Mouse (Mus musculus): ENCODE measurements around the gene Cstl1. TPM values are rescaled to one million over a fixed set of nuclear protein-coding genes. Genes with fewer than 3 reads are reported as not detected.
A peak's percentile ranks its signal among the peaks of the same experiment; 100 is the strongest.

Gene Cstl1
- under 1 TPM; 0.69 to 0.83 TPM for total RNA-seq (2021)
- long read RNA-seq, experiment 1, result 0 reads
- long read RNA-seq, experiment 2, result 0 reads

DNA sequence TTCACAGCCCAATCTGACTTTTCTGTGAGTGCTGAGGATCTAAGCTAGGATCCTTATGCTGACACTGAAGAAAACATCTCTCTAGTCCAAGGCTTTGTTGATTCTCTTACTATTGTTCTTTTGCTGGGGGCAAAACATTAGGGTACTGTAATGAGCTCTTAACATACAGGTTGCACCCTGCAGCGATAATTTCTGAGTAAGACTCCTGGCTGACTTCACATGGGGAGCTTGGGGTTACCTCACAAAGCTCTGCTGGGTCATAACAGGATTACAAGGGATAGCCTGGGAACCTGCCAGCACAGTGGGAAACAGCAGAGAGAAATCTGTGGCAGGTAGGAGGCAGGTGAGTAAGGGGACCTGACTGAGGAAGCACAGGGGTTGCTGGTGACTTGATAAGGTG, at the start of gene Cstl1:
TSS of gene Cstl1 (plus strand) at position 301 of the 400 bp plus-strand sequence.
- DNase-seq (ENCODE audit: low spot score in 2 of 2), result no peak
- no peak within 1 kb of the TSS for H3K4me3 ChIP-seq
- no peak for TF ChIP-seq CTCF (conservative IDR thresholded peaks at IDR 0.05)
- no peak within 1 kb of the TSS for H3K27ac ChIP-seq

DNA sequence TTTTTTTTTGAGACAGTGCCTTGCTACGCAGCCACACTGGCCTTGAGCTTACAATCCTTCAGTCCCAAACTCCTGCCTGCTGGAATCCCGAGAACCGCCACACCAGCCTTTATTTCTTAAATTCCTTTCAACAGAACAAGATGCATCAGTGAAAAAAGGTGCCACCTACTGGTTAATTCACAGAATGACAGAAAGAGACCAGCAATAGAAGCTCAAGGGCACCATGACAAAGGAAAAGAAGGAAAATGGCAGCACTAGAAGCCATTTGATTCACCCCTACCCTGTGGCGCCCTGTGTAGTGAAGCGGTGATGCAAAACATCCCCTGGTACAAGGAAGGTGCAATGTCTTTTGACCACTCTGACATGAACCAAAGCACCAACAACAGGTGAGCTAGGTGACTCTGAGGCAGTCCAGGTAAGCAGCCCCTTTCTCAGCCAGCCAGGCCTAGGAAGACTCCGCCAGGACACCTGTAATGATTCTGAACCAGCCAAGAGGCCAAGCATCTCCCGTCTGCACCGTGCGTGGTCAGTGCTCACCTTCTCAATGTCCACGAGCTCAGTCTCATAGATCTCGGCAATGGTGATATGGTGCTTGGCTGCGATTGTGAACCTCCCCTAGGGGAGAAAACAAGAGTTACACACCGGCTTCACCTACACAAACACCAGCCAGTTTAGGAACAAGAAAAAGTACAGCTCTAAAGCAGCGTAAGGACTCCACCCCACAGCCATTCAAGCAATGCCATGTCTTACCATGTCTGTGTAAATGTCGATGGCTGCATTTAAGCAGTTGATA, 43.6 kb upstream of the Cstl1 start:
- H3K4me3 ChIP-seq, result no peak overlapping the region
- H3K27ac ChIP-seq, result no peak overlapping the region
- DNase-seq (ENCODE audit: low spot score in 2 of 2), result peak; percentile 27 to 43
- peak; percentile 78 for TF ChIP-seq CTCF (conservative IDR thresholded peaks at IDR 0.05)

DNA sequence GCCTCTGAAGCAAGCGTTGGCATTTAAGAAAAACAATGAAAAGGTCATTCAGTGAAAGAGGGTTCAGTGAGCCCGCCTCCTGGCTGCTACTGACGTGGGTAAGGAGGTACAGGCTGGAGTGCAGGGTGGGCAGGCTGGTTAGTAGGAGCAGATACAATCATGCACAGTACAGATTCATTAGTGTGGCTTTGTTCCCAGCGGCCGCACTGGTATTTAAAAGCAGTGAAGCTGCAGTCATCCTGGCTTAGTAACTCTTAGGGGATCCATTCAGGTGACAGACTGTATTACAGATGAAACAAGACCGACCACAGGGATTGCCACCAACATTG, 43.0 kb upstream of the Cstl1 start:
- no peak for DNase-seq (ENCODE audit: low spot score in 2 of 2)
- no peak for TF ChIP-seq CTCF (conservative IDR thresholded peaks at IDR 0.05)
- no peak overlapping the region for H3K4me3 ChIP-seq
- H3K27ac ChIP-seq, result no peak overlapping the region

DNA sequence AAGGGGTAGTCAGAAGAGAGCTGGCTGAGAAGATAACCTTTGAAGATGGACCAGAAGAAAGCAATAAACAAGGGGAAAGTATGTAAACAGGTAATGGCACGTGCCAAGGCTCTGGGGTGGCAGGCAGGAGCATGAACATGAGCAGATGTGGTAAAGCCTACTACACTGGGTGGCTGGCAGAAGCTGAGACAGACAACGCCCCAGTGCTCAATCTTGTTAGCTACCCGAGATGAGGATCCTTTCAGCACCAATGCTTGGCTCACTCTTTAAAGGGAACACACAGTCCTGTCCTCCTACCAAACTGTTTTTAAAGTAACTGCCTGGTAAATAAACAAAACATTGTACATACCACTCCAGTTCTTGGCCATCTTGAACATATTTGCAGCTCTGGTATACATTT, 37.8 kb upstream of the Cstl1 start:
- no peak for DNase-seq (ENCODE audit: low spot score in 2 of 2)
- no peak for TF ChIP-seq CTCF (conservative IDR thresholded peaks at IDR 0.05)
- no peak overlapping the region for H3K4me3 ChIP-seq
- H3K27ac ChIP-seq, result no peak overlapping the region

DNA sequence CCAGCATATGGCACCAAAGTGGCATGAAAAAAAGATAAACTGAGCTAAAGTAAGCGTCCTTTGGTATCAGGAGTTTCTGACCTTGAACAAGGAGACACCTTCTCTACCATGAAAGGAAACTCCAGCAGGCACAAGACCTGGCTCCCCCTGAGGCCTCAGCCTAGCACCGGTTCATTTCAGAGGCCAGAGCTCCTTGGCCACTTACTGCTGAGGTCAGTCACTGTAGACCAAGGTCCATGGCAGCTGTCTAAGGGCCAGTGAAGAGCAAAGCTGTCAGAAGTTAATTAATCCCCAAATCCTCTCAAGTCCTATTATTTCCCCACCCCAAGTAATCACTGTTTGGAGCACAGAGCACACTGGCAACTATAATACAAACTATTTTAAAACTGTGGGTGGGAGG, 33.1 kb upstream of the Cstl1 start:
- no peak for DNase-seq (ENCODE audit: low spot score in 2 of 2)

DNA sequence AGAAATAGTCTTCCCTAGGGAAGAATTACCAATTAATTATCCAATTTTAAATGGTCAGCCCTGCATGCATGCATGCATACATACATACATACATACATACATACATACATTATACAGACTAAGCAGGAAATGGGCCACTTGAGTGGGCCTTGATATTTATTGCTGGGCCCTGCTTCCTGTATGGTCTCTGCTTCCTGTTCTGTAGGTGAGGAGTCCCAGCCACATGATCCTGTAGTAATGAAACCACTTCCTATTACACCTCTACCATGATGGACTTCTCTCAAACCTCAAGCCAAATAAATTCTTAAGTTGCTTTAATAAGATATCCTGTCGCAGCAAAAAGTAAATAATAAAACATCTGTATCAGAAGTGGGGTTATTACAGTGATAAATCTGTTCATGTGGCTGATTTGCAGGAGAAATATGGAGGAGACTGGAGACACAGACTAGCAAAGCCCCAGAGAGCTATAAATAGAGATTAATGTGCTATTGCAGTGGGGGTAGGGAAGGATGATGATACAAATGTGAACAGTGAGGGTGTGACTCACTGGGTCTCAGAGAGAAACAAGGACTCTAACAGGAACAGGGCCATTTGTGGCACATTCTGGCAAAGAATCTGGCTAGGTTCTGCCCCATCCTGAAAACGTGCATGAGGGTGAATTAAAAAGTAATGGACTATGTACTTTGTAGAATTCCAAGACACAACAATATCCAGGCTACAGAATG, 30.7 kb upstream of the Cstl1 start:
- no peak for TF ChIP-seq CTCF (conservative IDR thresholded peaks at IDR 0.05)
- no peak overlapping the region for H3K27ac ChIP-seq
- no peak for DNase-seq (ENCODE audit: low spot score in 2 of 2)
- no peak overlapping the region for H3K4me3 ChIP-seq

More for the DNA sequence above, 33.1 kb upstream of the Cstl1 start:
- Histone ChIP-seq H3K27ac (peak overlapping the region; percentile 32; the same call in 1 of the 2 replicates), H3K4me3 (no peak overlapping the region)
- no peak for TF ChIP-seq CTCF (conservative IDR thresholded peaks at IDR 0.05)

DNA sequence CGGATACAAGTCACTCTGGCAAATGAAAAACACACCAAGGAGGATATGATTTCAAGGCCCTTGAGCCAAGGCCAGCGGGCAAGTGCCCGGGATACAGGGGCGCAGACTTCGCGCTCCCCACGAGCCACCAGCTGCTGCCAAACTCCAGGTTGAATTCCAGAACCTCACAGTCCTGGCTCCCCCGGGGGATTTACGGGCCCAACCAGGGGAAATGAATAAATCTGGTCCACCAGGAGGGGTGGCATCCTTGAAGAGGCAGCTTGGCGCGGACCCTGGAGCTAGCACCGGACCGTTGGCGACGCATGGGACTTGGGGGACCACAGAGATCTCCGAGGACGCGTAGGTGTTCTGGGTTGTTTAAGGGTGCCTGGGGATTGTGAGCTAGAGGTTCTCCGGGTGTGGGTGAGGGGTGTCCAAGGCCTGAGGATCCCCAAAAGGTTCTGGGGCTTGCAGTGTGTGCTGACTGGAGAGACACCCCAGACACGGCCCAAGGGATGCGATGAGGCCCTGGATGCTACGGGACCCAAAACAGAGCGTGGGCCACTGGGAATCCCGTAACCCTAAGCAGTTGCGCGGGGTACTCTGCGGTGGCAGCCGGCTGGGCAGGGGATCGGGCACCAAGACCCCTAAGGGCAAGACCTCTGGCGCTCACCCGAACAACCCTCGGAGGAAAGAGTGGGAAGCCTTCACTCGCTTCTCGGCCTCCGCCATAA, 18.4 kb upstream of the Cstl1 start:
- no peak for DNase-seq (ENCODE audit: low spot score in 2 of 2)
- peak overlapping the region; percentile 95 for H3K27ac ChIP-seq
- H3K4me3 ChIP-seq, result peak overlapping the region; percentile 90
- TF ChIP-seq CTCF (conservative IDR thresholded peaks at IDR 0.05), result no peak

DNA sequence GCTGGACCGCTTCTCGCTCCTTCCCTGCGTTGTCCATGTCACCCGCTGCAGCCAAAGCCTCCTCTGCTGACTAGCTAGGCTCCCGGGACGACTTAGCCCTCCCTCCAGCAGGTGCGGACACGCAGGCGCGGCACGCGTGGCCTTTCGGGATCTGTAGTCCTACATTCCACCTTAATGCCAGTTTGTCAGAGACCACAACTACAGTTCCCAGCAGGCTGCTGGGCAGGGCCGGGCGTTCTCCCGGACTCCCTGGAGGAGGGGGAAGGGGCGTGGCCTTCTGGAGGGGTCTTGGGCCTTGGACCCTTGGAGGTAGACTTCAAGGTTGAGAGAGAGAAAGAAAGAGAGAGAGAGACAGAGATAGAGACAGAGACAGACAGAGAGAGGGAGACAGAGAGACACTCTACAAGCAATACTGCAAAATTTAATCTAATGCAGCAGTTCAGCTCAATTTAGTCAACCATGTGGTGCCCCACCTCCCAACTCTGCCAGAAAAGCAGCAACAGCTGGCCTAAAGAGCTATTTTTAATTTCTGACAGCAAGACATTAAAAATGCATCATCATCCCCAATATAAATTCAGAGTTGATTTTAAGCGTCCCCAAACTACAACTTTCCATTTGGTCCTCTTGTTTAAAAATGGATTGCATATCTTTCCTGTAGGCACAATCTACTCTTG, 17.7 kb upstream of the Cstl1 start, which contains the start of gene Napb:
TSS of gene Napb (minus strand) at position 141 of the 674 bp plus-strand sequence.
- Histone ChIP-seq H3K27ac (peak within 1 kb of the TSS; percentile 95), H3K4me3 (peak within 1 kb of the TSS; percentile 90)
- TF ChIP-seq CTCF (conservative IDR thresholded peaks at IDR 0.05), result 0 out of 2 replicates have a peak, but pooled peaks have one; percentile 8
- DNase-seq (ENCODE audit: low spot score in 2 of 2), result peak; percentile 96 to 97

DNA sequence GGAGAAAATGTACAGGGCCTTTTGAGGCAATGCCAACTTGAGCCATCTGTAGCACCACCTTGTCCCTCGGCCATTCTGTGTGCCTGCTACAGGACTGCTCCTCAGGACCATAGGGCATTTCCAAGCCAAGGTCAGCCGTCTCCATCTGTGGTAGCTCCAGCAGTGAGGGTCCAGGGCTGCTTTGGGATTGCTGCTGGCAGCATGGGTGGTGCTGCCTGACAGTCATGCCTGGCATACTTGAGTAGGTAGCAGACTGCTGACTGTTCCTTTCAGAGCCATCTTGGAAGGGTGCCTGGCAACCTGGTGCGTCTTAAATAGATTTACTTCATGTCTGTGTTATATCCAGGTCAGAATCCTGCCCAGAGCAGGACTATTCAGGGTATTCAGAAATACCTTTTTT, 7.2 kb upstream of the Cstl1 start:
- TF ChIP-seq CTCF (conservative IDR thresholded peaks at IDR 0.05), result no peak
- H3K4me3 ChIP-seq, result no peak overlapping the region
- no peak for DNase-seq (ENCODE audit: low spot score in 2 of 2)
- peak overlapping the region; percentile 14; the same call in 1 of the 2 replicates for H3K27ac ChIP-seq

DNA sequence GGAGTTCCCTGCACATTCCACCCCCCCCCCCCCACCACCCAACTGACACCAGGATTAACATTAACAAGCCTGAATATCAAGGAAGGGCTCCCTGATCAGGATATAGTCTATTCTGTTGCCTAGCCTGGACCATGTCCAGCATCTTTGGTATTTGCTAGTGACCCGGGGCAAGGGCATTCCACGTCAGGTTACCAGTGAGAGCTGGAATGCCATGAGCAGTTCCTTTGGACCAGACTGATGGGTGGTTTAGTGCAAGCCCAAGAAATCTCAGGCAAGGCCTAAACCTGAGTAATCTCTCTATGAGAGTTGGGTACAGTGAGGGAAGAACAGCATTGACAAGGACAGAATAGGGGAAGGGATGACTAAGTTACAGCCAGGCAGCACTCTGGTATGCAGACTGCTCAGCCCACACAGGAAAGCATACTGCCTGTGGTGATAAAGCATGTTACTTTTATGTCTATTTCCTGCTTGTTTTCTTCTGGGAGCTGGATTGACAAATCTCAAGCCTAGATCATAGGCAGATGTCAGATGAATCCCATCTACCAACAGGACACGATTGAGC, 6.2 kb upstream of the Cstl1 start:
- no peak for DNase-seq (ENCODE audit: low spot score in 2 of 2)
- TF ChIP-seq CTCF (conservative IDR thresholded peaks at IDR 0.05), result no peak
- peak overlapping the region; percentile 10; the same call in 1 of the 2 replicates for H3K27ac ChIP-seq
- H3K4me3 ChIP-seq, result no peak overlapping the region

DNA sequence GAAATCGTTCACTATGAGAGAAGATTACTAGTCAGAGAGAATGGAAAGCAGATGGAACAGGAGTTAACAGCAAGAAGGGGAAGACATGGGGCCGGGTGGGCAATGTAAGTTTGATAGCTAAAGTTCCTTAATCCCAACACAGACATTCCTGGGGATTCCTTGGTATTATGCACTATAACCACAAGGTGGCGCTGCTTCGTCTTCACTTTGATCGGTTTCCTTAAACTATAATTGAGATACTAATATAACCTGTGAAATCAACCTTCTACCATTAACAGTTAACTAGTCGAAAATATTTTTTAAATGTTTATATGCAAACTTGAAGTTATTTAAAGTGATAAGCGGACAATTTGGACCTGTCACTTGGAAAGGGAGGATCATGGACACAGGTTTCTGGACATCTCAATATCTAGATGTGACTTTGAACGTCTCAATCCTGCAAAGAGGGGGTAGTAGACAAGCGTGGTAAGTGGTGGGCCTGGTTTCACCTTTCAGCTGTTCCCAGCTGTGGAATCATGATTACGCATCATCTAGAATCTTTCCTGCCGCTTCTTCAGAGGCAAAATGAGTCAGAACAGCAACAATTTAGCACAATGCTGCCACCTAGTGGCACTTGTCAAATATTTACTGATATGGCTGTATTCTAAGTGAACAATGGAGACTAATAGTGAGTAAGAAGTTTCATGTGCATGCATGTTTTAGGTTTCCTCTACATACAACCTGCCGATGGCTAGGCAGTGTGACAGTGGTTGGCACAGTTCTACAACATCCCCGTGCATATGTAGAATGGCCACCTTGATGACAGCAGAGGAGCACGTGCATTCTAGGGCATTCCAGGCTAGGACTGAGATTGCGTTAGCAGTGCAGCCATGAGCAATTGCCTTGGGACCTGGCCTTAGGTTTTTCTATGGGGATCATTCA, 2.0 kb downstream of the Cstl1 start:
- TF ChIP-seq CTCF (conservative IDR thresholded peaks at IDR 0.05), result peak; percentile 73
- peak overlapping the region; percentile 74 for H3K27ac ChIP-seq
- peak; percentile 77 to 80 for DNase-seq (ENCODE audit: low spot score in 2 of 2)

More for the DNA sequence above, 2.0 kb downstream of the Cstl1 start:
- H3K4me3 ChIP-seq, result peak overlapping the region; percentile 64

Data from layer of hippocampus, adult 2 months (tissue).